Mouse (Mus musculus) liver, embryonic 12.5 days (tissue): Measurements from ENCODE around the gene Vps37d. TPM values are rescaled to one million over a fixed set of nuclear protein-coding genes. Genes with fewer than 3 reads are reported as not detected.

Source experiments
- ATAC-seq: fragments of 200-750 bp; cut with Nextera tagmentation; 2 replicates; pipeline ENCODE4 v1.8.0; 2017; ENCODE audit warnings: moderate number of reproducible peaks, mild to moderate bottlenecking, moderate library complexity
- H3K27ac ChIP-seq: fragments of 300-500 bp; sonication (generic); 2 replicates; pipeline ENCODE4 v1.5.1; 2016; ENCODE audit warnings: mild to moderate bottlenecking
- H3K27me3 ChIP-seq: fragments of 300-500 bp; sonication (generic); replicated peaks from 2 replicates; pipeline ENCODE4 v1.6.1; 2016; ENCODE audit warnings: mild to moderate bottlenecking, moderate library complexity
- H3K36me3 ChIP-seq: fragments of 300-500 bp; sonication (generic); 2 replicates; pipeline ENCODE4 v1.6.1; 2016; ENCODE audit warnings: mild to moderate bottlenecking, moderate library complexity
- H3K4me1 ChIP-seq: fragments of 300-500 bp; sonication (generic); 2 replicates; pipeline ENCODE4 v1.6.1; 2016
- H3K4me2 ChIP-seq: fragments of 300-500 bp; sonication (generic); 2 replicates; pipeline ENCODE4 v1.6.1; 2016; ENCODE audit warnings: mild to moderate bottlenecking, moderate library complexity
- H3K4me3 ChIP-seq: fragments of 300-500 bp; sonication (generic); 2 replicates; pipeline ENCODE4 v1.5.1; 2016; ENCODE audit warnings: mild to moderate bottlenecking, moderate library complexity
- H3K9ac ChIP-seq: fragments of 300-500 bp; sonication (generic); 2 replicates; pipeline ENCODE4 v1.6.1; 2016; ENCODE audit warnings: mild to moderate bottlenecking, moderate library complexity
- H3K9me3 ChIP-seq: fragments of 300-500 bp; sonication (generic); replicated peaks from 2 replicates; pipeline ENCODE4 v1.6.1; 2016; ENCODE audit warnings: mild to moderate bottlenecking, moderate library complexity
- WGBS: fragments of 180-500 bp; shearing (Covaris S2); methylation state at CpG from one replicate; pipeline ENCODE4 v1.1.7; 2016; ENCODE audit not compliant: insufficient replicate concordance; 5-methylcytosine and 5-hydroxymethylcytosine counted together
- polyA plus RNA-seq: library from polyadenylated mRNA; unstranded; fragments of >200 nt; fragmentation: Nextera tagmentation; extraction: Ambion mirVana; gene quantifications from 2 replicates; pipeline ENCODE4 v1.2.1, GENCODE M21; 2016

Gene Vps37d
- 1.2 and 1.3 TPM in 2 replicates for polyA plus RNA-seq

- H3K27ac ChIP-seq: 0 out of 2 replicates have a peak within 1 kb of the TSS, but pooled peaks have one; percentile 10
- peaks cover 62% of the 10 kb centered on the region for H3K27me3 ChIP-seq
- H3K4me1 ChIP-seq: peaks cover 32% of the 10 kb centered on the region
- H3K4me3 ChIP-seq: peak within 1 kb of the TSS; percentile 67
- ATAC-seq: peak; percentile 83
- WGBS: 4% methylated on average over 37 of the region's 83 CpGs
- peak within 1 kb of the TSS; percentile 98 for H3K4me2 ChIP-seq
- H3K9me3 ChIP-seq: no peaks in the 10 kb centered on the region
- no peaks in the 10 kb centered on the region for H3K36me3 ChIP-seq
- peak within 1 kb of the TSS; percentile 81 for H3K9ac ChIP-seq
Measured at GRCm38 (mm10) chr5:135077564-135078481, at the start of gene Vps37d. Gene Vps37d (minus strand): TSS chr5:135078266.

- ATAC-seq: no peak
- Histone ChIP-seq H3K9ac (no peak overlapping the region), H3K4me2 (no peak overlapping the region), H3K4me3 (no peak overlapping the region), H3K4me1 (no peaks in the 10 kb centered on the region), H3K9me3 (no peaks in the 10 kb centered on the region), H3K27ac (no peak overlapping the region), H3K36me3 (no peaks in the 10 kb centered on the region), H3K27me3 (peaks cover 48% of the 10 kb centered on the region)
- WGBS: 49% methylated on average over 6 of the region's 6 CpGs
Measured at GRCm38 (mm10) chr5:135127669-135128068, 49.6 kb upstream of the Vps37d start.

- no peak overlapping the region for H3K27ac ChIP-seq
- no peak overlapping the region for H3K9ac ChIP-seq
- H3K4me2 ChIP-seq: no peak overlapping the region
- 51% methylated on average over 6 of the region's 6 CpGs for WGBS
- H3K4me3 ChIP-seq: no peak overlapping the region
- H3K27me3 ChIP-seq: peaks cover 49% of the 10 kb centered on the region
- no peaks in the 10 kb centered on the region for H3K4me1 ChIP-seq
- no peaks in the 10 kb centered on the region for H3K9me3 ChIP-seq
- no peaks in the 10 kb centered on the region for H3K36me3 ChIP-seq
- ATAC-seq: no peak
Measured at GRCm38 (mm10) chr5:135126121-135126520, 48.1 kb upstream of the Vps37d start.

- ATAC-seq: no peak
- no peak overlapping the region for H3K4me3 ChIP-seq
- 50% methylated on average over 4 of the region's 4 CpGs for WGBS
- no peak overlapping the region for H3K9ac ChIP-seq
- H3K36me3 ChIP-seq: no peaks in the 10 kb centered on the region
- no peak overlapping the region for H3K4me2 ChIP-seq
- no peaks in the 10 kb centered on the region for H3K9me3 ChIP-seq
- H3K27me3 ChIP-seq: peaks cover 55% of the 10 kb centered on the region
- H3K4me1 ChIP-seq: peaks cover 14% of the 10 kb centered on the region
- no peak overlapping the region for H3K27ac ChIP-seq
Measured at GRCm38 (mm10) chr5:135120753-135121152, 42.7 kb upstream of the Vps37d start.

- no peak overlapping the region for H3K4me2 ChIP-seq
- no peaks in the 10 kb centered on the region for H3K9me3 ChIP-seq
- H3K4me1 ChIP-seq: peaks cover 14% of the 10 kb centered on the region
- H3K27me3 ChIP-seq: peaks cover 52% of the 10 kb centered on the region
- ATAC-seq: peak; percentile 67
- no peak overlapping the region for H3K27ac ChIP-seq
- 7% methylated on average over 6 of the region's 6 CpGs for WGBS
- H3K9ac ChIP-seq: no peak overlapping the region
- H3K36me3 ChIP-seq: no peaks in the 10 kb centered on the region
- H3K4me3 ChIP-seq: no peak overlapping the region
Measured at GRCm38 (mm10) chr5:135118589-135119081, 40.6 kb upstream of the Vps37d start.

GRCm38 (mm10) chr5:135115241-135115640 is 37.2 kb upstream of the Vps37d start:
- H3K9ac ChIP-seq: no peak overlapping the region
- H3K27me3 ChIP-seq: peaks cover 31% of the 10 kb centered on the region
- no peak overlapping the region for H3K27ac ChIP-seq
- no peaks in the 10 kb centered on the region for H3K9me3 ChIP-seq
- H3K4me2 ChIP-seq: no peak overlapping the region
- H3K36me3 ChIP-seq: no peaks in the 10 kb centered on the region
- H3K4me1 ChIP-seq: peaks cover 14% of the 10 kb centered on the region
- peak; percentile 31 for ATAC-seq
- no peak overlapping the region for H3K4me3 ChIP-seq
- WGBS: 59% methylated on average over 8 of the region's 8 CpGs

- 78% methylated on average over 12 of the region's 12 CpGs for whole genome bisulfite sequencing
- no peak for ATAC-seq
Measured at GRCm38 (mm10) chr5:135113782-135114181, 35.7 kb upstream of the Vps37d start.

GRCm38 (mm10) chr5:135109976-135110375 is 31.9 kb upstream of the Vps37d start:
- Histone ChIP-seq H3K4me1 (peaks cover 20% of the 10 kb centered on the region), H3K4me3 (no peak overlapping the region), H3K27ac (no peak overlapping the region), H3K36me3 (no peaks in the 10 kb centered on the region), H3K9me3 (no peaks in the 10 kb centered on the region), H3K9ac (no peak overlapping the region), H3K27me3 (peaks cover 63% of the 10 kb centered on the region), H3K4me2 (no peak overlapping the region)
- no peak for ATAC-seq
- WGBS: 47% methylated on average over 6 of the region's 6 CpGs

More at GRCm38 (mm10) chr5:135113782-135114181, 35.7 kb upstream of the Vps37d start:
- no peak overlapping the region for H3K4me2 ChIP-seq
- H3K9me3 ChIP-seq: no peaks in the 10 kb centered on the region
- H3K36me3 ChIP-seq: no peaks in the 10 kb centered on the region
- peaks cover 7% of the 10 kb centered on the region for H3K4me1 ChIP-seq
- H3K9ac ChIP-seq: no peak overlapping the region
- H3K4me3 ChIP-seq: no peak overlapping the region
- peaks cover 36% of the 10 kb centered on the region for H3K27me3 ChIP-seq
- H3K27ac ChIP-seq: no peak overlapping the region

- Histone ChIP-seq H3K4me3 (no peak overlapping the region), H3K9ac (no peak overlapping the region), H3K4me2 (no peak overlapping the region), H3K9me3 (no peaks in the 10 kb centered on the region), H3K4me1 (peaks cover 20% of the 10 kb centered on the region), H3K27ac (no peak overlapping the region), H3K27me3 (peaks cover 67% of the 10 kb centered on the region), H3K36me3 (no peaks in the 10 kb centered on the region)
- no peak for ATAC-seq
- 63% methylated on average over 3 of the region's 3 CpGs for WGBS
Measured at GRCm38 (mm10) chr5:135109426-135109825, 31.4 kb upstream of the Vps37d start.

GRCm38 (mm10) chr5:135109017-135109416 is 31.0 kb upstream of the Vps37d start:
- Histone ChIP-seq H3K4me1 (peaks cover 20% of the 10 kb centered on the region), H3K4me2 (no peak overlapping the region), H3K9ac (no peak overlapping the region), H3K9me3 (no peaks in the 10 kb centered on the region), H3K36me3 (no peaks in the 10 kb centered on the region), H3K27me3 (peaks cover 69% of the 10 kb centered on the region), H3K27ac (no peak overlapping the region), H3K4me3 (no peak overlapping the region)
- WGBS: 55% methylated on average over 6 of the region's 6 CpGs
- no peak for ATAC-seq

- H3K9ac ChIP-seq: peak overlapping the region; percentile 22
- no peaks in the 10 kb centered on the region for H3K36me3 ChIP-seq
- peak overlapping the region; percentile 51 for H3K27ac ChIP-seq
- peak; percentile 60 for ATAC-seq
- peaks cover 76% of the 10 kb centered on the region for H3K27me3 ChIP-seq
- 12% methylated on average over 40 of the region's 40 CpGs for WGBS
- no peaks in the 10 kb centered on the region for H3K9me3 ChIP-seq
- H3K4me2 ChIP-seq: peak overlapping the region; percentile 69
- peak overlapping the region; percentile 51 for H3K4me3 ChIP-seq
- peaks cover 20% of the 10 kb centered on the region for H3K4me1 ChIP-seq
Measured at GRCm38 (mm10) chr5:135107521-135108501, 29.7 kb upstream of the Vps37d start.
